ENCODE assay signal across 8 mouse cellular contexts in the genomic region with DNA sequence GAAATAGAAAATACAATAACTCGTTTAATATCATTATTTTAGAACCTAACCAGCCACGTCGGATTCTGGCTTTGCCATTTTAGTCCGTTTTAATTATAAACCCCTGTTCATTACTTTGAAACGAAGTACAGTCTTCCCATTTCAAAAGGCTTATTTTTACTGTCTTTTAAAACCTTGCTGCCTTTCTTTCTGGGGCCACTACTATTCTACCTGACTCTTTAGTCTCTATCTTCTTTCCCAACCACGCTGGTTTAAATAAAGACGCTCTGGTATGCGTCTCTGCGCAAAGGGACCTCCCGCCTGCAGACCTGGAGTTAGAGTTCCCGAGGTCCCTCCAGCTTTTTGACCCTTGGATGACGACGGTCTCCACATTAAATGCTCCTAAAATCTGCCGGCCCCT. TPM values are rescaled to one million over a fixed set of nuclear protein-coding genes. Genes with fewer than 3 reads are reported as not detected.
DNase-seq lines count a peak whose midpoint lies in the region; ATAC-seq and TF ChIP-seq lines count a peak whose summit lies in the region.

No protein-coding gene starts in this region.

- 0 out of 2 replicates have a peak, but pooled peaks cover 5% of the 10 kb centered on the region for H3K4me1 ChIP-seq in heart, embryonic 11.5 days (ENCODE audit: control insufficient read depth, insufficient read depth, low read length)
- peaks cover 71% of the 10 kb centered on the region for H3K4me1 ChIP-seq in megakaryocyte, embryonic 14.5 days
- 0 out of 2 replicates have a peak, but pooled peaks cover 3% of the 10 kb centered on the region for H3K4me1 ChIP-seq in intestine, postnatal 0 days (replicated peaks; ENCODE audit: control insufficient read depth, insufficient read depth, low read length)
- peaks cover 18% of the 10 kb centered on the region for H3K4me1 ChIP-seq in stomach, embryonic 15.5 days

- H3K4me2 ChIP-seq in heart, embryonic 11.5 days, result peak overlapping the region; percentile 91
- H3K4me2 ChIP-seq in intestine, postnatal 0 days (replicated peaks; ENCODE audit: low read depth), result no peak overlapping the region
- H3K4me2 ChIP-seq in stomach, embryonic 15.5 days, result no peak overlapping the region

- H3K9me3 ChIP-seq in heart, embryonic 11.5 days (replicated peaks; ENCODE audit: control insufficient read depth, low read length), result no peaks in the 10 kb centered on the region
- peaks cover 6% of the 10 kb centered on the region for H3K9me3 ChIP-seq in megakaryocyte, embryonic 14.5 days
- H3K9me3 ChIP-seq in intestine, postnatal 0 days (ENCODE audit: control insufficient read depth), result no peaks in the 10 kb centered on the region
- no peaks in the 10 kb centered on the region for H3K9me3 ChIP-seq in stomach, embryonic 15.5 days

- H3K27me3 ChIP-seq in heart, embryonic 11.5 days (ENCODE audit: control insufficient read depth, insufficient read depth, low read length), result peaks cover 63% of the 10 kb centered on the region
- H3K27me3 ChIP-seq in megakaryocyte, embryonic 14.5 days (replicated peaks), result peaks cover 74% of the 10 kb centered on the region
- H3K27me3 ChIP-seq in intestine, postnatal 0 days (replicated peaks; ENCODE audit: control insufficient read depth, insufficient read depth, low read length), result peaks cover 66% of the 10 kb centered on the region
- H3K27me3 ChIP-seq in stomach, embryonic 15.5 days (replicated peaks), result peaks cover 79% of the 10 kb centered on the region

- no peak overlapping the region; the same call in 1 of the 2 replicates for H3K9ac ChIP-seq in heart, embryonic 11.5 days (ENCODE audit: low read depth, low read length)
- H3K9ac ChIP-seq in intestine, postnatal 0 days (ENCODE audit: low read depth, low read length), result no peak overlapping the region
- H3K9ac ChIP-seq in stomach, embryonic 15.5 days, result no peak overlapping the region

- under 1% methylated on average over 14 of the region's 14 CpGs for WGBS in heart, embryonic 11.5 days (ENCODE audit: insufficient replicate concordance)
- WGBS in intestine, postnatal 0 days, result 3% methylated on average over 14 of the region's 14 CpGs
- whole genome bisulfite sequencing in stomach, embryonic 15.5 days, result under 1% methylated on average over 14 of the region's 14 CpGs

- TF ChIP-seq CTCF in intestine, postnatal 0 days (IDR thresholded peaks at IDR 0.05; ENCODE audit: low read depth), result no peak

- no peaks in the 10 kb centered on the region for H3K36me3 ChIP-seq in heart, embryonic 11.5 days (ENCODE audit: control insufficient read depth, insufficient read depth, low read length)
- H3K36me3 ChIP-seq in megakaryocyte, embryonic 14.5 days (replicated peaks; ENCODE audit: low read length), result no peaks in the 10 kb centered on the region
- no peaks in the 10 kb centered on the region for H3K36me3 ChIP-seq in intestine, postnatal 0 days (ENCODE audit: control insufficient read depth, insufficient read depth)
- no peaks in the 10 kb centered on the region for H3K36me3 ChIP-seq in stomach, embryonic 15.5 days

- H3K4me3 ChIP-seq in heart, embryonic 11.5 days (ENCODE audit: low read depth, low read length), result peak overlapping the region; percentile 63
- H3K4me3 ChIP-seq in megakaryocyte, embryonic 14.5 days (replicated peaks), result peak overlapping the region; percentile 64
- peak overlapping the region; percentile 44; the same call in 1 of the 2 replicates for H3K4me3 ChIP-seq in intestine, postnatal 0 days (ENCODE audit: low read depth, low read length)
- H3K4me3 ChIP-seq in stomach, embryonic 15.5 days (replicated peaks), result peak overlapping the region; percentile 46

- no peak overlapping the region for H3K27ac ChIP-seq in heart, embryonic 11.5 days (ENCODE audit: low read depth, low read length)
- no peak overlapping the region for H3K27ac ChIP-seq in intestine, postnatal 0 days (ENCODE audit: low read depth, low read length)
- no peak overlapping the region for H3K27ac ChIP-seq in stomach, embryonic 15.5 days

- ATAC-seq in heart, embryonic 11.5 days (replicated peaks; ENCODE audit: insufficient number of reproducible peaks, low FRiP score, low TSS enrichment), result no peak
- ATAC-seq in megakaryocyte, adult 5-6 weeks (ENCODE audit: poor library complexity, severe bottlenecking), result no peak
- no peak for ATAC-seq in intestine, postnatal 0 days
- ATAC-seq in stomach, embryonic 15.5 days (ENCODE audit: insufficient read depth, low FRiP score, low read depth), result no peak

- DNase-seq in heart, adult 18-20 months, result no peak
- no peak for DNase-seq in adrenal gland, adult 18-20 months (ENCODE audit: low spot score in 2 of 2)
- no peak for DNase-seq in right cerebral cortex, postnatal 36 days (ENCODE audit: low spot score in 2 of 2)

RNA-seq across cellular contexts. Expression of a gene that starts 1.4 kb away (rescaled TPM):
- polyA plus RNA-seq in heart, embryonic 11.5 days (2014; fragmentation: Nextera tagmentation; extraction: Ambion mirVana), result 20.4 and 23.1 TPM in 2 replicates
- 10 to 100 TPM; 72.0 to 79.5 TPM for total RNA-seq in heart, adult 18-20 months (2021)
- polyA plus RNA-seq in megakaryocyte, embryonic 14.5 days (2012; ENCODE audit: insufficient read depth, low replicate concordance), result 0.36 and 0.47 TPM in 2 replicates
- total RNA-seq in megakaryocyte, adult 5-6 weeks (2015), result 2.1 and 2.3 TPM in 2 replicates
- 2.9 and 5.3 TPM in 2 replicates for total RNA-seq in megakaryocyte, adult 5-6 weeks (2017)
- 5.8 and 7.0 TPM in 2 replicates for polyA plus RNA-seq in intestine, postnatal 0 days (2015; fragmentation: Nextera tagmentation; extraction: Ambion mirVana)
- polyA plus RNA-seq in stomach, embryonic 15.5 days (2015; fragmentation: Nextera tagmentation; extraction: Ambion mirVana), result 13.6 and 14.0 TPM in 2 replicates
- total RNA-seq in adrenal gland, adult 18-20 months (2021), result 10 to 100 TPM; 63.0 to 74.4 TPM
